Mouse (Mus musculus) embryo, embryonic 11 days (tissue): ENCODE measurements around the gene Gnaq.
A peak's percentile ranks its signal among the peaks of the same experiment; 100 is the strongest.
"Not testable (repeated sequence)": the region's sequence is repeated elsewhere in the genome, so short reads cannot be mapped to it uniquely, and the experiment has no call there.

Experiments used
- DNase-seq: peaks from one replicate; pipeline ENCODE4 v3.0.0-alpha.2; 2015

The Gnaq gene

DNA sequence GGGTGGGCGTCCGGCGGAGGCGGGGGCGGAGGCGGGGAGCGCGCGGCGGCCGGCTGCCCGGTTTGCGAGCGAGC lies at the start of gene Gnaq:
Gene Gnaq, plus strand, starts transcription at position 41 of the 74 bp plus-strand sequence.
- DNase-seq: no peak

DNA sequence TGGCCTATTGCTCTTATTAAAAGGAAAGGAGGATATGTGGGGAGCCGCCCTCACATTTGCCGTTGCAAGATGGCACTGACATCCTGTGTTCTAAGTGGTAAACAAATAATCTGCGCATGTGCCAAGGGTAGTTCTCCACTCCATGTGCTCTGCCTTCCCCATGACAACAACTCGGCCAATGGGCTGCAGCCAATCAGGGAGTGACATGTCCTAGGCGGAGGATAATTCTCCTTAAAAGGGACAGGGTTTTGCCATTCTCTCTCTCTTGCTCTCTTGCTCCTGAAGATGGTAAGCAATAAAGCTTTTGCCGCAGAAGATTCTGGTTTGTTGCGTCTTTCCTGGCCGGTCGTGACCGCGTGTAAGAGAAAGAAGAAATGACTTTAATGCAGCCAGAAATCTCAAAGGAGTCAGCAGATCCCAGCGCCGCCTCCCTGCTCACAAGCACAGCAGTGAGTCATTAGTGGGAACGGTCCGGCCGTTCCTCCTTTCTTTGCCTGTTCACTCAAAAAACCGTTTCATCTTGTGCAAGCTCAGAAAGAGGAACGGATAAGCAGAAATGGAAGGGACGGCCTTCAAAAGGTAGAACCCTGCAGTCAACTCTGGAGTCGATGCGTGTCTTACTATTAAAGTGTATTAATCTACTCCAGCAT lies 48.5 kb upstream of the Gnaq start:
- DNase-seq: not testable (repeated sequence)

DNA sequence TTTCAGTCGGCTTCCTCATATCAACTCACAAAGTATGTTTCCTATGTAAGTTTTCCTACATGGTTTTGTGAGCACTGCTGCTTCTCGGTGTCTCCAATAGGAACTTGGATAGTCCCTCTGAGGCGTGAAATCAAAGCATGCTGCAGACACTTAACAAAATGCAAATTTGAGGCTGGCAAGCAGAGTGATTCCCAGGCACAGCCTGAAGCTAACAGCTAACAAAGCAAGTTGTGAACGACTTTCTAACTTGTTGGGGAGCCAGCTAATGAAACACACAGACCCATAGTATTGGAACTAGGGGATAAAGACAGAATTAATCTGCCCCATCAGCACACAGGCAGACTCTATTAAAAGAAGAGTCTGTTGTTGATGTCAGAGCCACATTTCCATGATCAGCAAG lies 47.4 kb upstream of the Gnaq start:
- no peak for DNase-seq

DNA sequence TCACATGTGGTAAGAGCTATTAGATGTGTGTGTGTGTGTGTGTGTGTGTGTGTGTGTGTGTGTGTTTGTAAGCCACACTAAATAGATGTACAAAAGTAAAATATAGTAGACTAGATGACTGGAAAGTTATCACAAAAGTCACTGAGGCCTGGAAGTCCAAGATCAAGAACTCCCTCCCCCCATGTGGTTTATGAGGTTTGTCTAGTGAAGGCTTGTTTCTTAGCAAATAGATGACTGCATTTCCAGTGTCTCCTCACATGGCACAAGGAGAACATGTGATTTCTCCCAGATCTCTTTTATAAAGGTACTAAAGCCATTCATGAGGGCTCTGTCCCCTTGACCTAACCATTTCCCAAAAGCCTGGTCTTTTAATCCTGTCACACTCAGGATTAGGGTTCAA lies 46.5 kb upstream of the Gnaq start:
- DNase-seq: no peak

DNA sequence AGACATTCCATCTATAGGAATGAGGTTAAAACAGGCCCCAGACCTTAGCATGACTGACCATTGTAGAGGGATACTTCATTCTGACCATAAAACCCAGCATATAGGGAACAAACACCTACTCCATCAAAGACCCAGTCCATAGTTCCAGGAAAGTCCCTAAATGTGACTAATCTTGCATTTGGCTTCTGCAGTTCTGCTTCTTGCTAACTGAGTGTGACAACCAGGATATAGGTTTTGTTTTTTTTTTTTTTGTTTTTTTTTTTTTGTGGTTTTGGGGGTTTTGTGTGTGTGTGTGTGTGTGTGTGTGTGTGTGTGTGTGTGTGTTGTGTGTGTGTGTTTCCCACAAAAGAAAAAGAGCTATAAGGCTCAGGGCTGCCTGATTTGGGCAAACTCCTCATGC lies 46.0 kb upstream of the Gnaq start:
- DNase-seq: no peak

DNA sequence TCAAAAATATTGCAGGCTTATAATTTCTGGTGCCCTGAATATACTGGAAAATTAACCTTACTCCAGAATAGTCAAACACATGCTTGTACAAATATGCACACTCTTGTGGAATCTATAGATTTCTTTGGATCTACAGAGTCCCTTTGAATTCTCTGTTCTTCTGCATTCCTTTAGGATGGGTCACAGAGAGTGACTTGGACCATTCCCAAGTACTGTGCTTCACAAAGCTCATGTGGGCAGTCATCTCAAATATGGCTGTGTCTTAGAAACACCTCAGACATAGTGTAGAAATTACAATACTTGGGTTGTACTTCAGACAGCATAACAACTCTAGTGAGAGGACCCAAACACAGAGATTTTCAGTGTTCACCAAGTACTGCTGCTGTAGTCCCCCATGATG lies 45.2 kb upstream of the Gnaq start:
- DNase-seq: no peak

DNA sequence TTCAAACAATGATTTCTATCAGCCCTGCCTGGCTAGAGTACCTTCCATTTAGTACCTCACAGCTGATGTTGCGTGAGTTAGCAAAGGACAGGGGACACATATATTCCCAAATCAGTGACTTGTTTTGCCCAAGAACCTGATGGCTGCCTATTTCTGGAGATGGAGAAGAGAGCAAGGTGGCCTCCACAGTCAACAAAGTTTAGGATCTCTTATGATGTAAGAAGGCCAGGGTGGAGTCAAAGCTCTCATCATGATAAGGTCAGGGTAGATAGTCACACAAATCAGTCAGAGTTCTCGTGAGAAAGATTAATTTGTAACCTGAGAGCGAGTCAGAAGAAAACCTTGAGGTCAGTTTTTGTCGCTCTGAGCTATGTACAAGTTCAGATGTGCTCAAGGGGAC lies 39.0 kb upstream of the Gnaq start:
- DNase-seq: no peak

DNA sequence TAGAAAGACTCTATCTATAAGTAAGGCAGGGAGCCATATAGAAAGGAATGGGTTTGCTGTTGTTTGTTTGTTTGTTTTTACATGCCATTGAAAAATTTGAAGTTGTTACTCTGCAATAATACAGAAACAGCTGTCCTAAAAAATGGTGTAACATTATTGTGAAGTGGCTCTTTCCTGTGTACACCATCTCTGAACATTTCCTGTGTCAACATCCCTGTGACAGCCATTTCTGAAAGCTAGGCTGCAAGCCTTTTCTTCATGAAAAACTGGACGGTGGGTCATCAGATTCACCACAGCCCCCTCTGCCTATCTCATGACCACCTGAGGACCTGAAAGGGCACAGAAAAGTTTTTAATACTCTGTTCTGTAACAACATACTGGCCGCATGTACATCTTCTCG lies 22.7 kb upstream of the Gnaq start:
- no peak for DNase-seq

DNA sequence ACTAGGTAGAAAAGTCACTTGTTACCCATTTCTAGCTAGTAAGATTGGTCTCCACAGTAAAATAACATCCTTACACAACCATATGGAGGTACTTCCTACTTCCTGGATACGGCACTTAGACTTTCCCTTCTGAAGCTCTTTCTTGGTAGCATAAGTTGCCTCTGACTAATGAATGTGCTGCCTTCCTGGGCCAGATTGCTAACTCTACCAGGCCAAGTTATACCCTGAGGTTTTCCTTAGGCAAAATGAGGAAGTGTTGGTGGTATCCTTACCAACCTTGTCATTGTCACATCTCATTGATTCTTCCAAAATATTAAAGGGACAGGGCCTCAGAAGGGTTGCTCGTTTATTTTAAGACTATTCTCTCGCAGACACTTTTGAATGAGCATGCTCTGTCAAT lies 22.0 kb upstream of the Gnaq start:
- DNase-seq: no peak

DNA sequence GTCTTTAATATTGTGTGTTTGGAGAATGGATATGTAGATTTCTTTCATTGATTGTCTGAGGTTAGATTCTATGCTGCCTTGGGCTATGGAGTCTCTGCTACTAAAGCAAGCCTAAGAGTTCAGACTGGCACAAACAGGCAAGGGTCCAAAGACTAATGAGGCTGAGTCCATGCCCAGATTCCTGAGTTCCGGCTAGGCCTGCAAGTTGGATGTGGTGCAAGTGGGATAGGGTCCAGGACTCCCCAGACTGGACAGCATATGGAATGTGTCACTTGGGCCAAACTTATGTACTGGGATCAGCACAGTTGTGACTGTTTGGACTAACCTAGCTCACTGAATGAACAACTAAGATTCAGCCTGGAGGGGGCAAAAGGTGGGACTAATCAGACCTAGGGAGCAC lies 19.3 kb upstream of the Gnaq start:
- DNase-seq: no peak

DNA sequence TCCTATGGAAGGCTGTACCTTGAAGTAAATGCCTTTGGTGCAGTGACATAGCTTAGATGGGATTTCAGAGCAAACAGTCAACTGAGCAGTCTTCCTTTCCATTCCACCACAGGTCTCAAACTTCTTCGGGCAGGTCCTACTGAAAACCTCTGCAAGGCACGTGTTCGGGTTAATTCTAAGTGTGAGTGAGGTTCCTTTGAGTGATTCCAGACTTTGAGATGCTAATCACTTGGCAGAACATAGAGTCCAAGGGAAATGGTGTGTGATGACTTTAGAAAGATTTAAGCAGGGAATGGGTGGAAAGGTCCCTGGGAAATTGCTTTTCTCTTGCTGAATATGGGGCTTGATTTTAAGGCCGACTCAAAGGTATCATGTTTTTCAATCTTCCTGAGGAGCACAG lies 14.2 kb upstream of the Gnaq start:
- no peak for DNase-seq

DNA sequence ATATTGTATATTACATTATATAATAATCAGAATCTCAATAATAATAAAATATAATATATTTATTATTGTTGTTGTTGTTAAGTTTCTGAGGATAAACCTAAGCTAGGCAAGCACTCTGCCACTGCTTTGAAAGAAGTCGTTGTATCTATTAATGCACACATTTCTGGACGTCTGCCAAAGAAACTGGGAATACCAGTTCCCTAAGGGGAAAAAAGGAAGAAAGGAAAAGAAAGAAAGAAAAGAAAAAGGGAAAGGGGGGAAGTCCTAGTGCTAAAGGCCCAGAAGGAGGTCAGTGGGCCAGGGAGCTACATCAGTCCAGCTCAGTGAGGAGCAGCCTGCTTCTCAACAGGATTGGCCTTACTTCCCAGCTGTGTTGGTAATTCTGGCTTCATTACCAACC lies 11.3 kb upstream of the Gnaq start:
- no peak for DNase-seq

DNA sequence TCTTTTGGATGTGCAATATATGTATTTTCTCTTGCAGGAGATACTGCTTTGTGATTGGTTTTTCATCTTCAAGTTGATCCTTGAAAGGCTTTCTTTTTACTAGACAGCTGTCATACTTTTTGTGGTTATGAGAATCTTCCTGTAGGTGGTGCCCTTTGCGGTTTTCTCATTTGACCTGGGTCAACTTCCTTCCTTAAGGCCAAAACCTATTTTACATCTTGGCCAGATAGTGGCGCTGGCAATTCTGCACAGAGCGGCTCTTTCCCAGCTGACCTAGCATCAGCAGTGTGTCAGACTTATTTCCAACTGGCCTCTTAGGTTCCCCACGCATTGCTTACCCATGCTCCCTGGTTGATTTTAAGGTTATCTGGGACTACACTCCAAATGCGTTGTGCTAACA lies 3.9 kb upstream of the Gnaq start:
- peak; percentile 43 for DNase-seq

DNA sequence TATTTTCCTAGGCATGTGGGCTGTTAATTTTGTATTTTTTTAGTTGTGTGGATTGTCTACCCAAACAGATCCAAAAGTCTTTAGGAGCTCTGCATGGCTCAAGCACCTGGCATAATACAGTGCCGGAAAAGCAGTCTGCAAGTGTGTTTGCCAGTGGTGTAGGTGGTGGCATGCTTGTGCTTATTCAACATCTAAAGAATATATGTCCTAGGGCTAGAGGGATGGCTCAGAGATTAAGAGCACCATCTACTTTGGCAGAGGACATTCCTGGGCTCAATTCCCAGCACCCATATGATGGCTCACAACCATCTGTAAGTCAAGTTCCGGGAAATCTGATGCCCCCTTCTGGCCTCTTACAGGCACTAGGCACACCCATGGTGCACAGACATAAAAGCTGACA lies 3.5 kb upstream of the Gnaq start:
- DNase-seq: no peak

DNA sequence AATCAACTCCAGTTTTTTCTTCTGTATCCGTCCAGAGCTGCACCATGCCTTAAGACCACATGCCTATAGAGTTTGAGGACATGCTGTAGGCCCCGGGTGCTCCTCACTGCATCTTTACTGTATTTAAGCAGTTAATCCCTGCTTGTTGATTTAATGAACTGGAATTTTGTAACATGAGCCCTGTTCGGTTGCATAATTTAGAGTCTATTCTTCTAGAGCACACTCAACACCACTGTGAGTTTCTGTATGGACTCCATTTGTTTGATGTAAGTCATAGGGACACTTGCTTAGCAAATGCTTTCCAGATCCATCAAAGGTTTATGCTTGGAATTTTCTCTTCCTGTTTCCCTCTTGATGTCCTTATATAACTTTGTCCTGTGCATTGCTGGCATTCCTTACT lies 2.2 kb upstream of the Gnaq start:
- no peak for DNase-seq

DNA sequence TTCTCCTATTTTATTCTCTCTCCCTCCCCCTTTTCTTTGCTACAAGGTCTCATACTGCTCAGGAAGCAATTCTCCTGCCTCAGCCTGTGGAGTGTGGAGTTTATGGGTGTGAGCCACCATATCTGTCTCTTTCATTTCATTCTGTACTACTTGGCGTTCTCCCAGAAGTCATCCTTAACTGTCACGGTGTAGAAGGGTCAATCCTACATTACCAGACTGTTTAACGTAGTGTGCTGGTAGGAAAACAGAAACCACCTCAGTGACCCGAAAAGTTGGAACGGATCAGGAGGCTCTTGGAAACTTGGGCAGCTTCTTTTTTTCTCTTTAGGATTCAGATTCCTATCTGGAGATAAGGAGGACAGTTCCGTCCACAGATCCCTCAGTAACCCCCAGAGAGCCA lies 800 bp upstream of the Gnaq start:
- no peak for DNase-seq

DNA sequence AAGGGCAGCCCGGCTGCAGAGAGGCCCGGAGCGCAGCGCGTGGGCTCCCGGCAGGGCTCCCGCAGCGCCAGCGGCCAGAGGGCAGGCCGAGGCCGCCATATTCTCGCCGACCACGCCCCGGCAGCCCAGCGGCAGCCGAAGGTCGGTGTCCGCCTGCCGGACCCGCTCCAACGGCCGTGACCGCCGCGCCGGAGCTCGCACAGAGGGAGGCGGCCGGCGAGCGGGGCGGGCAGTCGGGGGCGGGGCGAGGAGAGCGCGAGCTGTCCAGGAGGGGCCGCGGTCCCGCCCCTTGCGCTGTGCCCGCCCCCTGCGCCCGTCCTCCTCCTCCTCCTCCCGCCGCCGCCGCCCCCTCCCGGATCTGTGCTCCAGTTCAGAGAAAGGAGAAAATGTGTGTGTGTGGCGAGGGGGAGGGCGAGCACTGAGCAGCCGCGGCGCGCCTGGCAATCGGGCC lies 266 bp upstream of the Gnaq start:
- peak; percentile 94 for DNase-seq

DNA sequence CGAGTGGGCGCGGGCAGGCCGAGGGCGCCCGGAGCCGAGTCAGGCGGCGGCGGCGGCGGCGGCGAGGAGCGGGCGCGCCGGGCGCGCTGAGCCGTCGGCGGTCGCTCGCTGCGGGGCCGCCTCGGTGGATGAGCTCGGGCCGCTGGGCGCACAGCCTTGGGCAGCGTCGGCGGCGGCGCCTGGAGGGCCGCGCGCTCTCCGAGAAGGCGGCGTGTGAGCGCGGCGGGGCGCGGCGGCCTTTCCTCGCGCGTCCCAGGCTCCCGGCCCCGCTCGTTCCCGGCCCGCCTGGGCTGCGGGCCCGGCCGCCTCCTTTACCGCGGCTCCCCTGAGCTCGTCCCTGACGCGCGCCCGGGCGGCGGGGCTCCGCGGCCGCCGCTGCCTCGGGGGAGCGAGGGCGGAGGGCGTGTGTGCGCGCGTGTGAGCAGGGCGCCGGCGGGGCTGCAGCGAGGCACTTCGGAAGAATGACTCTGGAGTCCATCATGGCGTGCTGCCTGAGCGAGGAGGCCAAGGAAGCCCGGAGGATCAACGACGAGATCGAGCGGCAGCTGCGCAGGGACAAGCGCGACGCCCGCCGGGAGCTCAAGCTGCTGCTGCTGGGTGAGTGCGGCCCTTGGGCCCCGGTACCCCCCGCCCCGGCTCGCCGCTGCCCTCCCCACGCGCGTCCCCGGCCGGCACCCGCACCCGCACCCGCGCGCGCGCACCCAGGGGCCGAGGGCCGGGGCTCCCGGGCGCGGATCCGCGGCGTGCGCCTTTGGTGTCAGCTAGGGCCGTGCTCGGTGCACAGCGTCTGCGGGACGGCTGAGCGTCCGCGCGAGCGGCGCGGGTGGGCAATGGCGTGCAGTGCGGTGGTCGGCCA lies 462 bp downstream of the Gnaq start:
- peak; percentile 85 for DNase-seq

DNA sequence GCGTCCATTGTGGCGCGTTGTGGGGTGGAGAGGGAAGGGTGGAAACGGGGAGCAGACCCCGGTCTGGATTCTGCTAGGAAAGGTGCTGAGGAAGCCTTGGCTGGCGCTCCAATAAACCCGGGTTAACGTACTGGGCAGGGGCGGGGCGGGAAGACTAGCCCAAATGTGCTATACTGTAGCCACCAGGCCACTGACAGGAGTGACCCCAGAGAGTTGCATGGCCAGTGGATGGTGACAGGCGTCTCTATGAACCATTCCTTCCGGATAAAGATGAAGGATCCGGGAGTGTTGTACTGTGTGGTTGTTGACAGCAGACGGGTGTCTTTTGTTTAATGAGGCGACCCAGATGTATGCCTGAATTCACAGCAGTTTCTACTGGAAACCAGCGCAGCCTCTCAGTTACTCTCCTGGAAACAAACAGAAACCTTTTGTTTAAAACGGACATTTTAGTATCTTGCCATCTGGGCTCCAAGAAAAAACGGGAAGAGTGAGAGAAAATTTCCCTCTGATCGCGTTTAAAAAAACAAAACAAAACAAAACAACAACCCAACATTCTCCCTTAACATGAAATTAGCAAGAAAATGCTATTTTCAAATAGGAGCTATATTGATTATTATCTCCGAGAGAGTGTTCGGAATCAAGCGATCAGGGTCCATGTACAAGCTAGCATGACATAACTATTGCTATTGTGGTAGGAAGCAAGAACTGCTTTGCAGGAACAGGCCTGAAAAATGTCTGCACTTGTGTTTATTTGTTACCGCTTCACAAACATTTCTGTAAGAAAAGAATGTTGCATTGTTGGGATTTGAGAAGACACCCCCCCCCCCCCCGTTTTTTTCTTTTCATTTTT lies 1.3 kb downstream of the Gnaq start:
- no peak for DNase-seq

DNA sequence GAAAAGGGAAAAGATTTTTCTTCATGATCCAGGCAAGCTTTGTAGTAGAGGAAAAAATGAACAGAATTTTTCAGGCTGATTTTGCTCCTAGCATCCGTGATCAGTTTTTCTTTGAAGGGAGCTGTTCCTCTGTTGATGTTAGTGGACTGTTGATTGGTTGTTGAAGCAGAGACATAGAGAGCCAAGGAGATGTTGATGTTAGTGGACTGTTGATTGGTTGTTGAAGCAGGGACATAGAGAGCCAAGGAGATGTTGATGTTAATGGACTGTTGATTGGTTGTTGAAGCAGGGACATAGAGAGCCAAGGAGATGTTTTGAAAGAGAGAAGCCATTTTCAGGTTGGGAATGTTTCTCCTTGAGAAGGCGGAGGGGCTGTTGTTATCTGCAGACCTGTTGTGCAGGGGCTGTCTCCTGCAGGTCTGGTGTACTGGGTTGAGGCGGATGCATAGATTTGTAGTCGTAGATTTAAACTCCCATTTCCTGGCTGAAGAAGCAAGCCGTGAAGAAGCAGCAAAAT lies 5.5 kb downstream of the Gnaq start:
- no peak for DNase-seq

DNA sequence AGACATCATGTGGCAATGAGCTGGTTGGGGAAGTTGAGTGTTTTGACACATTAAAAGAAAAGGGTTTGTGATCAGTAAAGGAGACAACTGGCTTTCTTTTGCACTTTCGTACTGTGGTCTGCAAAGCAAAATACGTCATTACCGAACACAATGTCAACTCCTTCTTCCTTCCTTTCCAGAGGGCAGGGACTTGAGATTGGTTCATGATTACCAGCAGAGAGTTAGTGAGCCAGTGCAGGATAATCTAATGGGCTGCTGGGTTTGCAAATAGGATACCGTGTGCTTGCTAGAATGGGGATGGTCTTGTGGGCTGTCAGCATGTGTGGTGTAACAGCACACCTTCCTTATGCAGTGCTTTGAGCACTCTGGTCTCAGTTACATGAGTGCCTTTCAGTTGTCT lies 8.1 kb downstream of the Gnaq start:
- DNase-seq: no peak

DNA sequence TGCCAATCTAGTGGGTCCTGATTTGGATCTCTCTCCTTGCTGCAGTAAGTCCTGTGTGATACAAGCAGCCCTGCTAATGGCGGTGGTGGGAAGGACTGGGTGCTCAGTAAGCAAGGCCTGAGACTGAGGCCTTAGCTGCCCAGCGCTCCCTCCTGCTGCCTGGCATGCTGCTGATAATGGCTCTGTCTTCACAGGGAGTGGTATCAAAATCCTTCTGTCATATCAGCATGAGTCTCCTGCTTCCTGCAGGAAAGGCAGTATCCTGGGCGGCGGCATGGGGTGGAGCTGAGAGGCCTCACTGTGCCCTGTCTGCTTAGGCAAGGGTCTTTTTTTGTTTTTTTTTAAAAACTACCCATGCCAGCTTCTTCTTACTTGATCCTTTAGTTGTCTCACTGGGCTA lies 9.2 kb downstream of the Gnaq start:
- no peak for DNase-seq

DNA sequence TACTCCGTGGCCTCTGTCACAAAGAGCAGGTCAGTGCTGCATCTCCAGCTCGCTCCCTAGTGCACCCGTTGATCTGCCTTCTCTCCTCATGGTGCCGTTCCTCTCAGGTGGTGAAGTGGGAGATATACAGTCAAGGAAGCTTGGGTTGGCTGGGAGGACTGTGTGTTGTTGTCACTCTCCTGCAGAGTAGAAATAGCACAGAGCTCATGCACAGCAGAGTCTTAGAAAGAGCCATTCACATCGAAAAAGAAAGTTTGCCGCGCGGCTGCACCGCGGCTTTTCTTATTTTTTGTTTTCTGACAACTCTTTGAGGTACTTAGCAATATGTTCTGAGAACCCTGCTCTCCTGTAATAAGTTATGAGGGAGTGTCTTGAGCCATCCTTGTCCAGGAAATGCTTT lies 10.4 kb downstream of the Gnaq start:
- no peak for DNase-seq

DNA sequence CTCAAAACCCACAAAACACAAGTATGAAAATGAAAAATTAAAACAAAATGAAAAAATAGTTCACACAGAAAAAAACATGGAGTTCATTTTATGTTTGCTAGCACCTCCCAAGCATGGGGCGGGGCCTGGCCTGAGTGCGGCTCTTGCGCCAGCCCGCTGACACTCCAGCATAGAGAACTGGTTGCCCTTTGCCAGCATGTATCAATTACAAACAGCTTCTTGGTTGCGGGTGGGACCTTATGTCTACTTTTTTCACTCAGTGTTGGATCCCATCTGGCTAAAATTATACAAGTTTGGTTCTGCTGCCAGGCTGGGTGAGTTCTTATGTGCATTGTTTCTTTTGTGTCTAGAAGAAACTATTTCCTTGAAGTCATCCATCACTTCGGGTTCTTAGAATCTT lies 14.8 kb downstream of the Gnaq start:
- DNase-seq: peak; percentile 21
